Mouse (Mus musculus) layer of hippocampus, postnatal 14 days (tissue): ENCODE data around the gene Dtx2. TPM values are rescaled to one million over a fixed set of nuclear protein-coding genes. Genes with fewer than 3 reads are reported as not detected.

Experiments used
- DNase-seq, 2 experiments: peaks; one replicate each; pipeline ENCODE4 v3.0.0; 2021 to 2022; ENCODE audit warnings: low spot score in 2 of 2, mixed read lengths in 1 of 2
- long read RNA-seq, 2 experiments: library from polyadenylated mRNA; stranded (forward); transcript quantifications; one replicate each; pipeline ENCODE4 v2.0.0; 2021
- total RNA-seq, 2 experiments: library from RNA; stranded (reverse); gene quantifications; 2 replicates each; pipeline ENCODE4 v1.2.3; 2021

Gene Dtx2
- 1 to 10 TPM; 9.1 to 9.5 TPM for total RNA-seq
- long read RNA-seq, experiment 1, partial matches to known transcripts, result 3 of 7 reads
- long read RNA-seq, experiment 1, other reads (novel, unspliced or antisense), result 0 of 7 reads
- long read RNA-seq, experiment 2, transcript Dtx2-204 (10 exons, 2,493 nt), result major isoform, 6 of 8 reads
- long read RNA-seq, experiment 2, partial matches to known transcripts, result 2 of 8 reads
- long read RNA-seq, experiment 2, other reads (novel, unspliced or antisense), result 0 of 8 reads

GRCm38 (mm10) chr5:135994725-135995687 lies at the start of gene Dtx2:
TSS of gene Dtx2 (plus strand) at chr5:135994800.
- DNase-seq, result peak; percentile 87 to 93

GRCm38 (mm10) chr5:135945916-135946408 lies 48.6 kb upstream of the Dtx2 start:
- no peak for DNase-seq

GRCm38 (mm10) chr5:135946621-135947020 lies 48.0 kb upstream of the Dtx2 start:
- DNase-seq, result no peak

- no peak for DNase-seq
Observed at GRCm38 (mm10) chr5:135950710-135951412, 43.7 kb upstream of the Dtx2 start.

GRCm38 (mm10) chr5:135951660-135952059 lies 42.9 kb upstream of the Dtx2 start:
- no peak for DNase-seq

- no peak for DNase-seq
Observed at GRCm38 (mm10) chr5:135952830-135953229, 41.8 kb upstream of the Dtx2 start.

GRCm38 (mm10) chr5:135956300-135957206 lies 38.0 kb upstream of the Dtx2 start:
- DNase-seq, result no peak

GRCm38 (mm10) chr5:135957207-135957974 lies 37.2 kb upstream of the Dtx2 start:
- DNase-seq, result peak; percentile 81 to 96

GRCm38 (mm10) chr5:135958367-135958766 lies 36.2 kb upstream of the Dtx2 start:
- no peak for DNase-seq

GRCm38 (mm10) chr5:135959911-135960310 lies 34.7 kb upstream of the Dtx2 start:
- DNase-seq, result no peak

- no peak for DNase-seq
Observed at GRCm38 (mm10) chr5:135960909-135961635, 33.5 kb upstream of the Dtx2 start.

GRCm38 (mm10) chr5:135962125-135962491 lies 32.5 kb upstream of the Dtx2 start:
- DNase-seq, result no peak

GRCm38 (mm10) chr5:135962492-135963279 lies 31.9 kb upstream of the Dtx2 start:
- DNase-seq, result peak; percentile 95 to 98

GRCm38 (mm10) chr5:135963280-135963627 lies 31.3 kb upstream of the Dtx2 start:
- no peak for DNase-seq

GRCm38 (mm10) chr5:135965501-135965930 lies 29.1 kb upstream of the Dtx2 start:
- no peak for DNase-seq

GRCm38 (mm10) chr5:135966866-135967265 lies 27.7 kb upstream of the Dtx2 start:
- DNase-seq, result no peak

- no peak for DNase-seq
Observed at GRCm38 (mm10) chr5:135968781-135969180, 25.8 kb upstream of the Dtx2 start.

- no peak for DNase-seq
Observed at GRCm38 (mm10) chr5:135970247-135970646, 24.4 kb upstream of the Dtx2 start.
